Mouse (Mus musculus): ENCODE data around the gene Hist1h2af. TPM values are rescaled to one million over a fixed set of nuclear protein-coding genes. Genes with fewer than 3 reads are reported as not detected.
"Not testable (repeated sequence)": the region's sequence is repeated elsewhere in the genome, so short reads cannot be mapped to it uniquely, and the experiment has no call there.

Gene Hist1h2af
- total RNA-seq, 1 experiment, result 1,402 TPM

- Histone ChIP-seq H3K36me3 (ENCODE audit: control insufficient read depth, insufficient read depth, low read length, poor library complexity, severe bottlenecking) (no peaks in the 10 kb centered on the region), H3K9ac (ENCODE audit: insufficient read depth, low read depth, low read length, poor library complexity, severe bottlenecking) (peak within 1 kb of the TSS; percentile 83), H3K4me3 (ENCODE audit: insufficient read depth in 1 of 2, low read depth in 1 of 2, low read length in 2 of 2, poor library complexity in 1 of 2, severe bottlenecking in 1 of 2) (peak within 1 kb of the TSS; percentile 70 to 74), H3K9me3 (ENCODE audit: control insufficient read depth, insufficient read depth, low read depth, low read length) (no peaks in the 10 kb centered on the region), H3K4me1 (ENCODE audit: control insufficient read depth in 2 of 2, insufficient read depth in 2 of 2, low read length in 2 of 2, poor library complexity in 1 of 2) (no peaks in the 10 kb centered on the region), H3K27ac (ENCODE audit: insufficient read depth, low read depth, low read length, poor library complexity, severe bottlenecking) (peak within 1 kb of the TSS; percentile 80)
- DNase-seq (ENCODE audit: low read depth, low spot score), result no peak
- 0 out of 2 replicates have a peak, but pooled peaks have one; percentile 23 for TF ChIP-seq CHD2 (IDR thresholded peaks at IDR 0.05; ENCODE audit: low read depth, low read length)
- TF ChIP-seq ZC3H11A (IDR thresholded peaks at IDR 0.05; ENCODE audit: borderline replicate concordance, low read depth, low read length), result no peak
- in situ Hi-C loops (cut with MboI; ENCODE audit: low sequenced_read_pairs in 2 of 2, unreplicated experiment in 2 of 2), result no loop called here
Observed at GRCm38 (mm10) chr13:23575271-23575851, 41.7 kb downstream of the Hist1h2af start, which contains the start of gene Hist1h3d. Gene Hist1h3d (plus strand): TSS chr13:23575763.

GRCm38 (mm10) chr13:23575864-23576313, 42.2 kb downstream of the Hist1h2af start:
- H3K4me1 ChIP-seq (ENCODE audit: control insufficient read depth in 2 of 2, insufficient read depth in 2 of 2, low read length in 2 of 2, poor library complexity in 1 of 2); DNase-seq (ENCODE audit: low read depth, low spot score); H3K36me3 ChIP-seq (ENCODE audit: control insufficient read depth, insufficient read depth, low read length, poor library complexity, severe bottlenecking); H3K9me3 ChIP-seq (ENCODE audit: control insufficient read depth, insufficient read depth, low read depth, low read length); in situ Hi-C loops (cut with MboI; ENCODE audit: low sequenced_read_pairs in 2 of 2, unreplicated experiment in 2 of 2): not testable (repeated sequence)
- H3K9ac ChIP-seq (ENCODE audit: insufficient read depth, low read depth, low read length, poor library complexity, severe bottlenecking), result peak overlapping the region; percentile 81
- peak overlapping the region; percentile 80 for H3K27ac ChIP-seq (ENCODE audit: insufficient read depth, low read depth, low read length, poor library complexity, severe bottlenecking)
- H3K4me3 ChIP-seq (ENCODE audit: insufficient read depth in 1 of 2, low read depth in 1 of 2, low read length in 2 of 2, poor library complexity in 1 of 2, severe bottlenecking in 1 of 2), result peak overlapping the region; percentile 70 to 74

GRCm38 (mm10) chr13:23576351-23576881, 42.7 kb downstream of the Hist1h2af start:
- Histone ChIP-seq H3K4me3 (ENCODE audit: insufficient read depth in 1 of 2, low read depth in 1 of 2, low read length in 2 of 2, poor library complexity in 1 of 2, severe bottlenecking in 1 of 2) (peak overlapping the region; percentile 70 to 74), H3K9ac (ENCODE audit: insufficient read depth, low read depth, low read length, poor library complexity, severe bottlenecking) (peak overlapping the region; percentile 83; the same call in 1 of the 2 replicates), H3K4me1 (ENCODE audit: control insufficient read depth in 2 of 2, insufficient read depth in 2 of 2, low read length in 2 of 2, poor library complexity in 1 of 2) (no peaks in the 10 kb centered on the region), H3K36me3 (ENCODE audit: control insufficient read depth, insufficient read depth, low read length, poor library complexity, severe bottlenecking) (no peaks in the 10 kb centered on the region), H3K27ac (ENCODE audit: insufficient read depth, low read depth, low read length, poor library complexity, severe bottlenecking) (peak overlapping the region; percentile 80; the same call in 1 of the 2 replicates), H3K9me3 (ENCODE audit: control insufficient read depth, insufficient read depth, low read depth, low read length) (no peaks in the 10 kb centered on the region)
- in situ Hi-C loops (cut with MboI; ENCODE audit: low sequenced_read_pairs in 2 of 2, unreplicated experiment in 2 of 2), result no loop called here
- no peak for DNase-seq (ENCODE audit: low read depth, low spot score)
- no peak for TF ChIP-seq ZNF384 (IDR thresholded peaks at IDR 0.05; ENCODE audit: low read depth, low read length)
- TF ChIP-seq HCFC1 (IDR thresholded peaks at IDR 0.05; ENCODE audit: borderline replicate concordance, insufficient read depth, low read length), result no peak
- TF ChIP-seq MAFK (IDR thresholded peaks at IDR 0.05; ENCODE audit: insufficient read depth, low read depth, low read length), result no peak
- no peak for TF ChIP-seq CHD2 (IDR thresholded peaks at IDR 0.05; ENCODE audit: low read depth, low read length)

GRCm38 (mm10) chr13:23576906-23577639, 43.4 kb downstream of the Hist1h2af start:
- DNase-seq (ENCODE audit: low read depth, low spot score), result no peak
- TF ChIP-seq CHD2 (IDR thresholded peaks at IDR 0.05; ENCODE audit: low read depth, low read length) (no peak), MAFK (IDR thresholded peaks at IDR 0.05; ENCODE audit: insufficient read depth, low read depth, low read length) (no peak), ZC3H11A (IDR thresholded peaks at IDR 0.05; ENCODE audit: borderline replicate concordance, low read depth, low read length) (no peak), HCFC1 (IDR thresholded peaks at IDR 0.05; ENCODE audit: borderline replicate concordance, insufficient read depth, low read length) (no peak), ZNF384 (IDR thresholded peaks at IDR 0.05; ENCODE audit: low read depth, low read length) (no peak)
- peak overlapping the region; percentile 70 to 74 for H3K4me3 ChIP-seq (ENCODE audit: insufficient read depth in 1 of 2, low read depth in 1 of 2, low read length in 2 of 2, poor library complexity in 1 of 2, severe bottlenecking in 1 of 2)
- no peaks in the 10 kb centered on the region for H3K36me3 ChIP-seq (ENCODE audit: control insufficient read depth, insufficient read depth, low read length, poor library complexity, severe bottlenecking)
- in situ Hi-C loops (cut with MboI; ENCODE audit: low sequenced_read_pairs in 2 of 2, unreplicated experiment in 2 of 2), result no loop called here
- H3K9me3 ChIP-seq (ENCODE audit: control insufficient read depth, insufficient read depth, low read depth, low read length), result no peaks in the 10 kb centered on the region
- H3K4me1 ChIP-seq (ENCODE audit: control insufficient read depth in 2 of 2, insufficient read depth in 2 of 2, low read length in 2 of 2, poor library complexity in 1 of 2), result no peaks in the 10 kb centered on the region
- H3K9ac ChIP-seq (ENCODE audit: insufficient read depth, low read depth, low read length, poor library complexity, severe bottlenecking), result peak overlapping the region; percentile 83; the same call in 1 of the 2 replicates
- H3K27ac ChIP-seq (ENCODE audit: insufficient read depth, low read depth, low read length, poor library complexity, severe bottlenecking), result peak overlapping the region; percentile 80; the same call in 1 of the 2 replicates
